Mouse (Mus musculus): Measurements from ENCODE around the gene Phxr2. TPM values are rescaled to one million over a fixed set of nuclear protein-coding genes. Genes with fewer than 3 reads are reported as not detected.

Phxr2 gene
- total and polyA plus RNA-seq, 3 experiments, result not detected

DNA sequence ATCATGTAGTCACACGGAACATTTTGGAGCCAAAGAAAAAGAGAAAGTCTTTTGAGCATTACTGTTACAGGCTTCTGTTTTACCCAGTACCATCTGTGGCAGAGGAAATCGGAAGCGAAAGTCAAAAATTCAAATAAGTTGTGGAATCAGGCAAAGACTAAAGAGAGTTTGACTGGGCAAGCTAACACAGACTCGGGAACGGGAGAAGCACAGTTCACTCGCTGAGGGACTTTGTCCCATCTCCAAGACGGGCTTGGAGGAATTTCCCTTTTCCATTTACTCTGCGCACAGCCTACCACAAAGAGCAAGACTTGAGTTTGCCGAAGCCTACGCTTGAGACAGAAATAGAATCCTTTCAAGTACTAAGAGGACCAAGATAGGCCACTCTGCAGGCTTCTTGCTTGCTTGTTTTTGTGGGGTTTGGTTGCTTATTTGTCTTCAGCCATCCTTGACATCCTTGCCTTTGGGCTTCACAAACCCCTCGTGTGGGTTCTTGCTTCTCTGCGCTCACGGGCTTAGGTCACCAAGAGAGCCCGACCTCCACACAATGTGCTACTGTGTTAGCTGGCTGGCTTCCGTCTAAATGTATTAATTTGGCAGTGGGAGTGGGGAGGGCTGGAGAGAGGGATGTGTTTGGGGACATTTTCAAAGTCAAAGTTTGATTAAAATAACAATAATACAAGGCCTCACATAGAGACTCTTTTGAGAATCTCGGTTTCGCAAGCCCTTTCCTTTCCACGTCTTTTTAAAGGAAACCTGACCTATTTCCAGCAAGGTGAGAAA is 49.8 kb downstream of the Phxr2 start:
- peaks cover 10% of the 10 kb centered on the region for H3K9me3 ChIP-seq (replicated peaks; ENCODE audit: low read length)
- H3K79me2 ChIP-seq (replicated peaks; ENCODE audit: control insufficient read depth, extremely low read depth, insufficient read depth, poor library complexity, severe bottlenecking), result no peaks in the 10 kb centered on the region
- DNase-seq (ENCODE audit: extremely low read depth), result peak; percentile 82
- H3K4me3 ChIP-seq (replicated peaks in 1 of 3; ENCODE audit: low read depth in 2 of 3, low read length in 2 of 3, poor library complexity in 1 of 3), result peak overlapping the region; percentile 17 to 47 (median 39)
- in situ Hi-C loops (cut with MboI; ENCODE audit: low pct_ligation_motif_present, low pct_unique_long_range_greater_than_20kb, low sequenced_read_pairs), result loop anchor here (25.0 kb wide), 3 partner anchors 164 to 589 kb away; partner anchors contain the start of gene Atp2b1
- H3K27ac ChIP-seq (ENCODE audit: insufficient read depth, low read depth), result peak overlapping the region; percentile 73; the same call in 1 of the 2 replicates
- dilution Hi-C loops (cut with MboI; ENCODE audit: extremely low pct_ligation_motif_present, extremely low pct_unique_long_range_greater_than_20kb, low sequenced_read_pairs), result no loop called here
- 0 out of 2 replicates have a peak, but pooled peaks have one; percentile 13 for TF ChIP-seq ELF1 (IDR thresholded peaks at IDR 0.05; ENCODE audit: low read depth, low read length)
- TF ChIP-seq MEF2A (IDR thresholded peaks at IDR 0.05; ENCODE audit: borderline replicate concordance, low read depth, low read length), result peak; percentile 92
- TF ChIP-seq USF1 (IDR thresholded peaks at IDR 0.05; ENCODE audit: low read depth, low read length), result no peak
- TF ChIP-seq MAFK (IDR thresholded peaks at IDR 0.05; ENCODE audit: insufficient replicate concordance, low read length), result peak; percentile 81
- TF ChIP-seq EP300 (IDR thresholded peaks at IDR 0.05; ENCODE audit: low read length), result peak; percentile 96
- no peak for TF ChIP-seq ZKSCAN1 (IDR thresholded peaks at IDR 0.05; ENCODE audit: borderline replicate concordance, low read depth, low read length)
- TF ChIP-seq POLR2AphosphoS2 (IDR thresholded peaks at IDR 0.05; ENCODE audit: low read depth, low read length), result no peak
- peak; percentile 51; the same call in 1 of the 2 replicates for TF ChIP-seq SIN3A (IDR thresholded peaks at IDR 0.05; ENCODE audit: low read length)
- peak; percentile 72; the same call in 1 of the 2 replicates for TF ChIP-seq BHLHE40 (IDR thresholded peaks at IDR 0.05; ENCODE audit: low read depth, low read length)
- TF ChIP-seq E2F4 (IDR thresholded peaks at IDR 0.05; ENCODE audit: insufficient replicate concordance, low read depth, low read length), result peak; percentile 57; the same call in 1 of the 2 replicates
- no peak for TF ChIP-seq SMC3 (IDR thresholded peaks at IDR 0.05; ENCODE audit: low read depth, low read length)
- 0 out of 2 replicates have a peak, but pooled peaks have one; percentile 2 for TF ChIP-seq ZNF384 (IDR thresholded peaks at IDR 0.05; ENCODE audit: low read depth, low read length)
- TF ChIP-seq RCOR1 (conservative IDR thresholded peaks at IDR 0.05; ENCODE audit: low read depth, low read length), result peak; percentile 96
- no peak for TF ChIP-seq CHD1 (IDR thresholded peaks at IDR 0.05; ENCODE audit: low read depth, low read length)
- peak; percentile 63 for TF ChIP-seq TCF12 (IDR thresholded peaks at IDR 0.05; ENCODE audit: low read depth, low read length)
- peak; percentile 43; the same call in 1 of the 2 replicates for TF ChIP-seq CHD2 (IDR thresholded peaks at IDR 0.05; ENCODE audit: low read length)
- peak; percentile 75 for TF ChIP-seq TBP (conservative IDR thresholded peaks at IDR 0.05; ENCODE audit: low read depth, low read length)
- TF ChIP-seq JUND (conservative IDR thresholded peaks at IDR 0.05; ENCODE audit: low read depth, low read length), result peak; percentile 65; the same call in 1 of the 2 replicates
- no peak for TF ChIP-seq JUN (IDR thresholded peaks at IDR 0.05; ENCODE audit: insufficient read depth, low read depth, low read length)
- TF ChIP-seq ETS1 (conservative IDR thresholded peaks at IDR 0.05; ENCODE audit: low read depth, low read length), result peak; percentile 85
- TF ChIP-seq MAX (IDR thresholded peaks at IDR 0.05; ENCODE audit: low read length), result no peak; the same call in 1 of the 2 replicates
- TF ChIP-seq MYC (IDR thresholded peaks at IDR 0.05; ENCODE audit: low read depth, low read length), result 0 out of 2 replicates have a peak, but pooled peaks have one; percentile 68
- TF ChIP-seq ZMIZ1 (IDR thresholded peaks at IDR 0.05; ENCODE audit: low read depth, low read length), result no peak
- peak; percentile 56 for TF ChIP-seq POLR2A (IDR thresholded peaks at IDR 0.05; ENCODE audit: low read depth, low read length)
- TF ChIP-seq MXI1 (IDR thresholded peaks at IDR 0.05; ENCODE audit: low read depth, low read length), result no peak; the same call in 1 of the 2 replicates
- TF ChIP-seq MAZ (IDR thresholded peaks at IDR 0.05; ENCODE audit: low read depth, low read length), result no peak
- no peak for TF ChIP-seq PAX5 (IDR thresholded peaks at IDR 0.05; ENCODE audit: low read length)
- TF ChIP-seq ZC3H11A (IDR thresholded peaks at IDR 0.05; ENCODE audit: low read depth, low read length), result no peak
- TF ChIP-seq GABPA (IDR thresholded peaks at IDR 0.05; ENCODE audit: insufficient replicate concordance, low read depth, low read length), result no peak
- TF ChIP-seq HCFC1 (IDR thresholded peaks at IDR 0.05; ENCODE audit: low read depth, low read length), result peak; percentile 46; the same call in 1 of the 2 replicates
- TF ChIP-seq IRF4 (IDR thresholded peaks at IDR 0.05; ENCODE audit: low read depth, low read length), result peak; percentile 97
- no peak for TF ChIP-seq NELFE (IDR thresholded peaks at IDR 0.05; ENCODE audit: low read depth, low read length)
- TF ChIP-seq KAT2A (IDR thresholded peaks at IDR 0.05; ENCODE audit: insufficient replicate concordance, low read length), result no peak
- H3K9ac ChIP-seq (ENCODE audit: insufficient read depth, low read depth), result peak overlapping the region; percentile 64
- no peaks in the 10 kb centered on the region for H3K36me3 ChIP-seq (replicated peaks in 1 of 2; ENCODE audit: control insufficient read depth in 1 of 2, insufficient read depth in 1 of 2, low read length in 1 of 2)
- no peaks in the 10 kb centered on the region for H3K27me3 ChIP-seq (replicated peaks)
- H3K4me2 ChIP-seq (ENCODE audit: insufficient read depth, low read depth, poor library complexity, severe bottlenecking), result peak overlapping the region; percentile 78
- peaks cover 23 to 62% of the 10 kb centered on the region in 2 experiments for H3K4me1 ChIP-seq (ENCODE audit: control insufficient read depth in 1 of 2, insufficient read depth in 2 of 2)

Measured in CH12.LX (cell line).